Mouse (Mus musculus) testis, postnatal 10 days (tissue): ENCODE data around the gene Cul4b.
"Not testable (repeated sequence)": the region's sequence is repeated elsewhere in the genome, so short reads cannot be mapped to it uniquely, and the experiment has no call there.

Source experiments
- DNase-seq: peaks from one replicate; pipeline ENCODE4 v3.0.0; 2021; ENCODE audit warnings: low spot score

The Cul4b gene

DNA sequence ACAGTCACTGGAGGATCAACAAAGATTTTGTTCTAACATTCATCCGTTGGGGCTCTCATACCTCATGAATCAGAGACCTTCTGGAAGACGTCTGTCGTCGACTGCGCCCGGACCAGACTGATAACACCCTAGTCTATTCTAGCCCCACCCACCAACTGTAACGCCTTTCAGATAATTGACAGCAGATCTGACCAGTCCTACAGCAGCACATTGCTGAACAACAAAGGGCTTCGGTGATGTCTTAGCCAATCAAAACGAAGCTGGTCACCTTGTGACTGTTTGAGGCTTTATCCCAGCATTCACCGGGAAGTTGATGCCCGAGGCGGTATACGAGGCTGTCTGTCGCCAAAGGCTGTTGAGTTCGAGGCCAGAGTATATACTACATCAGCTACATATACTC, at the start of gene Cul4b:
Cul4b (minus strand) TSS at position 119 of the 400 bp plus-strand sequence.
- peak; percentile 47 for DNase-seq

DNA sequence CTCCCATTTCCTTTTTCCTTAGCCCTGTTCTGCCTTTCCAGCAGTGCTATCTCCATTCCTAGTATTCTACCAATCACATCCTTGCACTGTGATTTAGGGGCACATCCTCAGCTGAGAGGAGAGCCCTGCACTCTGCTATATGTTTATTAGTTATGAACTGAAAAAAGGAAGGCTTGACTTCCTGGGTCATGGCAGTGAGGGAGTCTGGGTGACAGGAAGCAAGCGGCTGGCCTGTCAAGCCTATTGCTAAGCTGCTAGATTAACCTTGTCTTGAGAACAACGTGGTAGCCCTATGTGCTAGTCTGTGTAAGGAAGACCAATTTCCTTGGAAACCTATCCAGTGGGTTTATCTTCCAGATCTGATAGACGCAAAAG, 25.0 kb upstream of the Cul4b start:
- DNase-seq, result no peak

DNA sequence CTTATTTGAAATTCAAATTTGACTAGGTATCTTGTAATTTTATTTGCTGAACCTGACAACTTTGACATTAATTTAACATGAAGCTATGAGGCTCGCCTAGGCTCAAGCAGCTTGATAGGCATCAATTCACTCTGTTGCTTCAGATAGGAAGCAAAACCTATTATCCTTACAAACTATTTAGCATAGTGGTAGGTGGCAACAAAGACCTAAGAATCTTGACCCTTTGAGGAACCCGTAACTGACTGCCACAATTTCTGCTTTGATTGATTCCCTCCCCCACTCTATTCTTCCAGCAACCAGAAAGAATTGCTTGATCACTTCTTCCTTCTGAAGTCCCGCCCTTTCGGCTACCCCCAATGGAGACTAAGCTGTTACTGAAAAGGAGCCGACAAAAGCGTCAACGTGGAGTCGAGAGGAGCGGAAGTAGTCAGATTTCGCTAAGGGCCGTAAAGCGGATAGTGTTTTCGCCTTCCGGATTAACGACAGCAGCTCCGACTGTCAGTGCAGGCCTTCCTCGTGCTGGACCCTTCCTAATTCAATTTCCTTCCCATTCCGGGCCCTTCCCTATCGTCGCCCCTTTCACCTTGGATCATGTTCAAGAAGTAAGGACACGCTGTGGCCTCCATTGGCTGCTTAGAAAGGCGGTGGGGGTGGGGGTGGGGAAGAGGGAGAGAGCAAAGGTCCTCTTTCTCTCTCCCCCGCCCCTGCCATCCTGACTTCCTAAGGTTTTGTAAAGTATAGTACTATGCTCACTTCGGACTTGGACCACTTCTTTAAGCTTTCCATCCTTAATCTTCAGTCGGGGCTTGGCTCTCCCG, 24.4 kb upstream of the Cul4b start, which contains the start of gene Mcts1:
Mcts1 (plus strand) TSS at position 402 of the 818 bp plus-strand sequence.
- DNase-seq, result peak; percentile 62

DNA sequence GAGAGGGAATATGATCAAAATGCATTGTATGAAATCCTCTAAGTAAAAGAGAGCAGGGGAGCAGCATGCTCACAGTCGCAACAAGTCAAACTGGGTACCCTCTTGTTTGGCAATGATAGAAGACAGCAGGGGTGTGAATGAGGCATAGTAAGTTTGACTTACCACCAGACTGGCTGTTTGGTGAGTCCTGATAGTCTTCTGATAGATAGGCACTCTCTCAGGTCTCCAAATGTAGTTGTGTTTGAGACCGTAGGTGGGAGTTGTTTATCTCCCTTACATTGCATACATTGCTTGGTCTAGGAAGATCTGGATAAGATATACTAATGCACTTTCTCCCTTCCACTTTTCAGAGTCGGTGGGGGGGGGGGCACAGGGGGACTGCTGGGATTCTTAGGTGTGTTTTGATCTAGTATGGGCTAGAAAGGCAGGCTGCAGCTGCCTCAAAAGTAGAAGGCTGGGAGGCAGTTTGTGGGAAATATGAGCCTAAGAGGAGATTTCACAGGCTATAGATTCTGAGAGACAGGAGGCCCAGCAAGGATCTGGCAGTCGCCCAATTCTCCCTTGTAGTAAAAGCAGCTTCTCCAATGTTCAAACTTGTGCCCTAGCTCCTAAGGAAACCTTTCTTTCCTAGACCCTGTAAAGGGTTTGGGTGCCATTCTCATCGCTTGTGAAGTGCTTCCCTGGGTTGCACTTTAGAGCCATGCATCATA, 17.3 kb upstream of the Cul4b start:
- peak; percentile 44 for DNase-seq

DNA sequence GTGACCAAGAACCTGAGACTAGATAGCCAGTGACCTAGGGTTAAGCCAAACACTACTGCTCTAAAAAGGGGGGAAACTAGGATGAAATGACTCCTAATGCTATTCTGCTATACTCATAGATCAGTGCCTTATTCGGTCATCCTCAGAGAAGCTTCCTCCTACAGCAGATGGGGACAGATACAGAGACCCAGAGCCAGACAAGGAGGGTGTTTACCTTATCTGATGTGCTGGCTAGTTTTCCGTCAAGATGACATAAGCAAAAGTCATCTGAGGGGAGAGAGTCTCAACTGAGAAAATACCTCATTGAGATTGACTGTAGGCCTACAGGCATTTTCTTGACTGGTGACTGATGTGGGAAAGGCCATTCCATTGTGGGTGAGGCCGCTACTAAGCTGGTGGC, 15.8 kb upstream of the Cul4b start:
- DNase-seq, result no peak

DNA sequence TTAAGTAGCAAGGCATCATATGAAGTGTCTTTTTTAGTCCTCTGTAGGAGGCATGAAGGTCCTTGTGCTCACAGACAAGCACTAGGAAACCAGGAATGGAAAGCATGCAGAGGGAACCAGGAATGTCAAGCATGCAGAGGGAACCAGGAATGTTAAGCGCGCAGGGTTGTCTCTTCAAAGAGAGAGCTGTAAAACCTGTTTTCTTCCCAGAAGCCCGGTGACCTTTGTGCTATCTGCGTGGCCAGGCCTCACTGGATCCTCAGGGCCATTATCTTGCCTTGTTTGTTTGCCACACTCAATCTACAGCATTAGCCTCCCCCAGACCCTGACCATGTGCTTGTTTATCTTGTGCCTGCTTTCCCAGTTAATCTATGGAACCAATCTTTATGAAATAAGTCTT, 13.8 kb upstream of the Cul4b start:
- no peak for DNase-seq

- no peak for DNase-seq
These were observed 7.3 kb upstream of the Cul4b start for GRCm38 (mm10) chrX:38583261-38583660.

DNA sequence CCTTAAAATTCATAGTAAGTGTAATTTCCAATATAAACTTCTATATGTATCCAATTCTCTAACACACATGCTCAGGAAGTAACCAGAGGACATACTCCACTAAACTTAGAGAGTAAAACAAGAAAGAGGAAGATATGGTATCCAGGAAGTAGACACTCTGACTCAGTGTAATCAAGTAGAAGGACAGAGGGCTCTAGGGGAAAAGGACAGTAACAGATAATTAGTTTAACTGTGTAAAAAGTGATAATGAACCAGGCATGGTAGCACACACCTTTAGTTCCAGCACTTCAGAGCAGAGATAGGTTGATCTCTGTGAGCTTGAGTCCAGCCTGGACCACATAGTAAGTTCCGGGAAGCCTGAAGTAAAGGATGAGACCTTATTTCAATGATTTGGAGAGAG, 5.1 kb upstream of the Cul4b start:
- DNase-seq, result no peak

- DNase-seq, result no peak
These were observed 9.3 kb downstream of the Cul4b start for GRCm38 (mm10) chrX:38566521-38567205.

DNA sequence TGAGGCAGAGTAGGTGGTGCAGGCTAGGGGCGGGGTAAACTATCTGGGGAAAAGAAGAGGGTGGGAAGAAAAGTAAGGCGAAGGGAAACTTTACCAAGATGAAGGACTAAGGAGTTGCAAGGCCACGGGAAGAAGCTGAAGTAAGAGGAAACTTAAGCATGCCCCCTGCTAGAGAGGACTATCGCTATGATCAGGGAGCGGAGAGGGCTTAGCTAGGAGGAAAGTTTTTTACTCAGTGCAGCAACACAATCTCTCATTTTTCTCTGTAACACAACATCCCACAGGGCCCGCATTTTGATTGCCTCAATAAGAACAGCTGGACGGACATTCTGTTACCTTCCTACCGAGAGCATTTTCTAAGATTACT, 10.8 kb downstream of the Cul4b start:
- no peak for DNase-seq

DNA sequence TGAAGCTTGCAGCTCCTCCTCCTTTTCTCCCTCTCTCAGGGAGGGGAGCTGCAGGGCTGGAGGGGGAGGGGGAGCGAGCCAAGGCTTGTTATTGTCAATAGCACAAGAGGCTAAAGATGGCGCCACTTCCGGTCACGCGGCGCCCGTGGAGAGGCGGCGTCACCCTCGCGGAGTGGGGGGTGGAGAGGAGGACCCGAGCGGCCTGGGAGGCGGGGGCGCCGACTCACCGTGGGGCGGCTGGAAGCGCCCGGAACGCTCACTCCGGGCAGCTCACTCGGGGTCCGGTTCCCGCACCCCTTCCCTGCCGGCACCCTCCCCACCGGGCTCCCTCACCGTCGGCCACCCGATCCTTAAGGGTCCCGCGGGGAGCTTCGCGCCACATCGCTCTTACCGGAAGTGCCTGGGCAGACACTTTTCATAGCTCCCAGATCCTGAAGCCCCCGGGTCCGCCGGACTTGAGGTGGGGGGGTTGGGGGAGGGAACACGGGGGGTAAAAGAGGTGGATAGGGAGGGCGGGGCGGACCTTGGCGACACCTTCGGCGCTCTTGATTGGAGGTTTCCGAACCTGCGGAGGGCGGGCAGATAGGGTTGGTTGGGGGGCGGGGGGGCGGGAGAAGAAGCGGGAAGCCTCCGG, 11.3 kb downstream of the Cul4b start:
- peak; percentile 89 for DNase-seq

DNA sequence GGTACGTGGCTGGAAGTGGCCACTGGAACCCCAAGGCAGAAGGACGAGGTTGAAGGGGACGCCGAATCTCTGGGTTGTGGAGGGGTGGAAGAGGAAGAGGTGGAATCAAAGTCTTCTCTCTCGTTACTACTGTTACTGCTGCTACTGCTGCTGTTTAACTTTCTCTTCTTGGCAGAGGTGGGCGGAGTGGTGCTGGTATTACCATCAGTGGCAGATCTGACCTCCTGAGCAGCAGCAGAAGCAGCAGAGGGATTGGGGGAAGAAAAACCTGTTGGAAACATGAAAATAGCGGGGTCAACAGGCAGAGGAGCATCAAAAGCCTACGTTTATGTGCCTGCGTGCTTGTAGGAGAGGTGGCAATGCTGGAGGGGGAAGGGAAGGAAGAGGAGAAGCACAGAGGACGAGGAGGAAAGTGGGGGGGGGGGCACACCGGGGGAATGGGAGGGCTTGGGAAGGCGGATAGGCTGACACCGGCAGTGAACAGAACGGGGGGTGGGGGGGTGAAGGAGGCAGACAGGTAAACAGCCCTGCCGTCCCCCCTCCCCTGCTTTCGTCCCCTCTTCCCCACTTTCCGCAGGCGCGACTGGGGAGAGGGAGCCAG, 12.0 kb downstream of the Cul4b start:
- DNase-seq, result no peak

GRCm38 (mm10) chrX:38553255-38553654, 22.7 kb downstream of the Cul4b start:
- DNase-seq, result no peak

DNA sequence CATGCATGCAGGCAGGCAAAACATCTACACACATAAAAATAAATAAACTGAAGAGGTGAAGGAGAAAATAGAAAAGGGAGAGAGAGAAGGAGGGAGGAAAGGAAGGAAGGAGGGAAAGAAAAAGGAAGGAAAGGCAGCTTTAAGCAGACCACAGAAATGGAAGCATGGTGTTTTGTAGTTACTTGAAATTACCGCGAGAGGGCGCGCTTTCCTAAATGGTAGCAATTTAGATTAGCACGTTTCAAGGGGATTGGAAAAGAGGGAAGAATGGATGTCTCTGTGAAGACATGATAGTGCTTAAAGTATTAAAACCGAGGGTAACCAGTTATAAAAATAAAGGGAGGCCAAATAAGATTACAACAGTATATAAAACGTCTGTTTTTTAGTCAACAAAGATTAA, 61.4 kb downstream of the Cul4b start:
- peak; percentile 65 for DNase-seq

GRCm38 (mm10) chrX:38504846-38505245, 71.2 kb downstream of the Cul4b start:
- DNase-seq, result no peak

GRCm38 (mm10) chrX:38502182-38502581, 73.8 kb downstream of the Cul4b start:
- not testable (repeated sequence) for DNase-seq

GRCm38 (mm10) chrX:38485464-38485863, 90.5 kb downstream of the Cul4b start:
- not testable (repeated sequence) for DNase-seq
